Mouse (Mus musculus) bone marrow macrophage, adult 2 months (primary cell): ENCODE results near the gene Bmper.

Experiments
- CTCF ChIP-seq: IDR thresholded peaks from 2 replicates; pipeline ENCODE4 v1.5.1; 2012; ENCODE audit warnings: low read depth, mild to moderate bottlenecking, low read length, moderate library complexity
- POLR2A ChIP-seq: IDR thresholded peaks from 2 replicates; pipeline ENCODE4 v1.6.1; 2012; ENCODE audit warnings: mild to moderate bottlenecking, low read depth, low read length, borderline replicate concordance

GRCm38 (mm10) chr9:23438662-23439061, 215.8 kb downstream of the Bmper start:
- no peak for TF ChIP-seq CTCF
- TF ChIP-seq POLR2A = no peak
